Mouse (Mus musculus): ENCODE measurements around the gene Hoxa5.

GRCm38 (mm10) chr6:52249826-52250225, 45.4 kb upstream of the Hoxa5 start:
- TF ChIP-seq EP300 (IDR thresholded peaks at IDR 0.05; ENCODE audit: low read length) (no peak), CHD2 (IDR thresholded peaks at IDR 0.05; ENCODE audit: low read length) (no peak), BHLHE40 (IDR thresholded peaks at IDR 0.05; ENCODE audit: low read depth, low read length) (no peak), PAX5 (IDR thresholded peaks at IDR 0.05; ENCODE audit: low read length) (no peak), CTCF (conservative IDR thresholded peaks at IDR 0.05 in 1 of 2, IDR thresholded peaks at IDR 0.05 in 1 of 2; ENCODE audit: low read depth in 2 of 2, low read length in 2 of 2) (no peak)
